Mouse (Mus musculus) testis, adult 2 months (tissue): Measurements from ENCODE around the gene Musk.

Experiments
- CTCF ChIP-seq: fragments of 200-500 bp; IDR thresholded peaks from 2 replicates; pipeline ENCODE4 v1.5.1; 2012; ENCODE audit warnings: low read depth, mild to moderate bottlenecking, inconsistent platforms, low read length, moderate library complexity; ENCODE audit not compliant: control insufficient read depth, insufficient read depth, insufficient replicate concordance
- POLR2A ChIP-seq: fragments of 200-500 bp; IDR thresholded peaks from 2 replicates; pipeline ENCODE4 v1.6.1; 2012; ENCODE audit warnings: low read depth, mild to moderate bottlenecking, inconsistent platforms, low read length, moderate library complexity; ENCODE audit not compliant: control insufficient read depth

DNA sequence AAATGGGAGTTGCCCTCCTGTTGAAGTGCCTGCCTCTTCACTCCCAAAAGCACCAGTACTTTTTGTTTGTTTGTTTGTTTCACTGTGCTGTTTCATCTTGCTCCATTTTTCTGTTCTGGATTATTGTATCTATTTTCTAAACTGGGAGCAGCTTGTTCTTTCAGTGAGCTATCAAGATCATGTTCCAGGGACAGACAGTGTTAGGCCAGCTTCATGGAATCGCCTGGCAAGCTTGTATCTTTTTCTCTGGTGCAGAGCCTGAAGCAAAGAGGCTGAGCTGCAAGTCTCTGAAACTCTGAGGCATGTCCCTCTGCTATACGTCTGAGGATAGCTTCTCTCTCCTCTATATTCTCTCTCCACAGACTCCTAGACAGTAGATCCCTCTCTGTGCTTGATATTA is 50.5 kb downstream of the Musk start:
- no peak for TF ChIP-seq CTCF
- TF ChIP-seq POLR2A, result no peak
